Mouse (Mus musculus) layer of hippocampus, adult 8-10 months (tissue): Measurements from ENCODE around the gene Ccnl2. TPM values are rescaled to one million over a fixed set of nuclear protein-coding genes. Genes with fewer than 3 reads are reported as not detected.
"Not testable (repeated sequence)": the region's sequence is repeated elsewhere in the genome, so short reads cannot be mapped to it uniquely, and the experiment has no call there.

ENCODE experiments used
- DNase-seq, 2 experiments: peaks; one replicate each; pipeline ENCODE4 v3.0.0; 2022; ENCODE audit warnings: low spot score in 2 of 2
- total RNA-seq, 4 experiments: library from RNA; stranded (reverse); gene quantifications; 2 replicates each; pipeline ENCODE4 v1.2.4; 2022

The Ccnl2 gene
- total RNA-seq: 100 to 1,000 TPM in 1 of 4 experiments, 10 to 100 TPM in 3; 69.6 to 104 (median 79.7) TPM

DNA sequence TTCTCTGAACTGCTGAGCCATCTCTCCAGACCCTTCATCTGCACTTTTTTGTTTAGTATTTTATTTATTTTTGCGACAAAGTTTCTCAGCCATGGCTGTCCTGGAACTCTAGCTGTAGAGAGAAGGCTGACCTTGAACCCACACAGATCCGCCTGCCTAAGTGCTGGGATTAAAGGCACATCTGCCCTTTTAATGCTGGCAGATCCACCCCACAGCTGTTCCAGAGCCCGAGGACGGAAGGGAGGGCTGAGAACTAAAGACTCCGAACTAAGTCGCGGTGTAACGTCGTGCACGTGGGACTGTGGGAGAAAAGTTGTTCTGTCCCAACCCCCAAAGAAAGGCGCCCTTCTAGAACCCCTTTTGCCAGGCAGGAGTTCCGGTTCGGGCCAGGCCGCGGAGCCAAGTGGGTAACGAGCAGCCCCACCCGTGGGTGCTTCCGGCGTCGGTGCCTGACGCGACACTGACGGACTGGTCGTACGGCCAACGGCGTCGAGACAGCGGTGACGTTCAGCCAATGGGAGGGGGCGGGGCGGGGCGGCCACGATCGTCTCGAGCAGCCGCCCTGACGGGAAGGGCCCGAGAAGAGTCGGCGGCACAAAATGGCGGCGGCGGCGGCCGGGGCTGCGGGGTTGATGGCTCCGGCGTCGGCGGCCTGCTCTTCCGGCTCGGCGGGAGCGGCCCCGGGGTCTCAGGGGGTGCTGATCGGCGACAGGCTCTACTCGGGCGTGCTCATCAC is at the start of gene Ccnl2:
Ccnl2 (plus strand) TSS at position 561 of the 736 bp plus-strand sequence.
- peak; percentile 90 to 91 for DNase-seq

DNA sequence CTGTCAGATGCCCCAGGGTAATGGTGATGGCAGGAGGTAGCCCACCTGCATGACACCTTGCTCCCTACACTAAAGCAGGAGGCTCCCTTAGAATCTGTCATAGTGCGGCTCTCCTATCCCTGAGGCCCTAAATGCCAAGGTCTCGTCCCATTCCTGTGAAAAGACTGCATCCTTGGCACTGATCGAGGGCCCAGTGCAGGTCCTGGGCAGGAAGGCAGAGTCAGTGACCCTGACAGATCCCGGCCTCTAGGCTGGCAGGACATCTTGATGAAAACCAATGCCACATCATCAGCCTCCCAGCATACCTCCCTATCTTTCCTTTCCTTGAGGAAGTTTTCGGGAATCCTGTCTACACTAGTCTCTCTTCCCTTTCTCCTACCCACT is 42.8 kb upstream of the Ccnl2 start:
- no peak for DNase-seq

GRCm38 (mm10) chr4:155769880-155770512 is 42.3 kb upstream of the Ccnl2 start:
- peak; percentile 74 to 90 for DNase-seq

DNA sequence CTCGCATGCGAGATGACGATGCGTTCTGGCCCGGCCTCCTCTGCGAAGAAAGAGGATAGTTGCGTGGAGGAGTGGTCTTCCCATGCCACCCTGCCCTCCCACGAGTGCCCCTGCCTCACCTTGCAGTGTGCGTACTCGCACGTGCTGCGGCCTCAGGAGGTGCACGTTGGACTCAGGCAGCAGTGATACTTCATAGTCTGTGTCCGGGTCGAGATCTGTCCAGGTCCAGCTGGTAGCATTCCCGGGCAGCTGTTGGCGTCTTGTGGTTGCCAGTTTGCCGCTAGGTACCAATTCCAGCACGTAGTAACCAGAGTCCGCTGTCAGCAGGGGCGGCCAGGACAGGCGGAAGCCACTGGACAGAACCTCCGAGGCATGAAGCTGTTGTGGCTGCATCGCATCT is 41.7 kb upstream of the Ccnl2 start:
- no peak for DNase-seq

GRCm38 (mm10) chr4:155771706-155772105 is 40.6 kb upstream of the Ccnl2 start:
- DNase-seq: no peak

DNA sequence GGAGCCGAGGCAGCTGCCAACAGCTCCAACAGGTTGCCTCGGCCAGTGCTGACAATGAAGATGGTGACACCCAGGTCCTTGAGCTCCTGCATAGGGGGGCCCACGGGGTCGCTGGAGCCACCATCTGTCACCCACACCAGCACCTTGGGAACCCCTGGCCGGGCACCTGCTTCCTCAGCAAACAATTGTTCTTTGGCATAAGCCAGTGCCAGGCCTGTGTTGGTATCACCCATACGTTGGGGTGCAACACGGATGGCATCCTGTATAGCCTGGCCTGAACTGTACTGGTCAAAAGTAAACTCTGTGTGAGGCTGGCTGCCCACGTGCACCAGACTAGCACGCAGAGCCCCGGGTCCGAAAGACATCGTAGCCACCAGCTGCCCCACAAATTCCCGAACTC is 39.5 kb upstream of the Ccnl2 start:
- no peak for DNase-seq

DNA sequence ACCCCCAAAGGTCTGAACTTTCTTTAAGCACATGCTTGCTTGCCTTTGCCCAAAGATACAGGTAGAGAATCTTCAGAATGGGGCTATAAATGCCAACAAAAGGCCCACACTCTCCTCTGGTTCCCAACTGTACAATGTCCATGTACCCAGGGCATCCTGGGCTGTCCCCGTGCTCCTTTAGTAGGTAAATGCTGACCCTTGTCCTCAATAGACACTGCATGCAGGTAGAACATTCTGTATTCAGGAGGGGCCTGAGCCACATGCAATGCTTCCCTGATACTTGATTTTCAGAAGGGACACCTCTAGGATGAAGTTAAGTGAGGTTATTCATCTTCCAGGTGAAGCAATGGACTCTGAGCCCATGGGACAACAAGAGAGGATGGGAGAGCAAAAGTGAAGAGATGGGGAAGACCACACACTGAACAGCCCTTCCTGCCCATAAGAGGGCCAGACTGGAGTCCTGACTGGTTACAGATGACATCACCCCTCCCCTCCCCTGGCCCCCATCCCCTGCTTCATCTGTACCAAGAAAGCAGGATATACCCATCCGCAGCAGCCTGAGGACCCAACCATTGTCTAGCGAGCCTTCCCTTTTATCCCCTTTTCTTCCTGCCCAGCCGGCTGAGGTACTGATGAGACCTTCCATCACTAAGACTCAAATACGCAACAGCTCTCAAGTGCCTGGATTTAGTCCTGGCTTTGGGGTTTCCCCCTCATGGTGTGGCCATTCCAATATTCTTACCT is 38.8 kb upstream of the Ccnl2 start:
- DNase-seq: no peak

- peak; percentile 78 to 82 for DNase-seq
Measured at GRCm38 (mm10) chr4:155774280-155774754, 38.0 kb upstream of the Ccnl2 start, which contains the start of gene Vwa1. TSS of gene Vwa1 (minus strand) at chr4:155774698.

DNA sequence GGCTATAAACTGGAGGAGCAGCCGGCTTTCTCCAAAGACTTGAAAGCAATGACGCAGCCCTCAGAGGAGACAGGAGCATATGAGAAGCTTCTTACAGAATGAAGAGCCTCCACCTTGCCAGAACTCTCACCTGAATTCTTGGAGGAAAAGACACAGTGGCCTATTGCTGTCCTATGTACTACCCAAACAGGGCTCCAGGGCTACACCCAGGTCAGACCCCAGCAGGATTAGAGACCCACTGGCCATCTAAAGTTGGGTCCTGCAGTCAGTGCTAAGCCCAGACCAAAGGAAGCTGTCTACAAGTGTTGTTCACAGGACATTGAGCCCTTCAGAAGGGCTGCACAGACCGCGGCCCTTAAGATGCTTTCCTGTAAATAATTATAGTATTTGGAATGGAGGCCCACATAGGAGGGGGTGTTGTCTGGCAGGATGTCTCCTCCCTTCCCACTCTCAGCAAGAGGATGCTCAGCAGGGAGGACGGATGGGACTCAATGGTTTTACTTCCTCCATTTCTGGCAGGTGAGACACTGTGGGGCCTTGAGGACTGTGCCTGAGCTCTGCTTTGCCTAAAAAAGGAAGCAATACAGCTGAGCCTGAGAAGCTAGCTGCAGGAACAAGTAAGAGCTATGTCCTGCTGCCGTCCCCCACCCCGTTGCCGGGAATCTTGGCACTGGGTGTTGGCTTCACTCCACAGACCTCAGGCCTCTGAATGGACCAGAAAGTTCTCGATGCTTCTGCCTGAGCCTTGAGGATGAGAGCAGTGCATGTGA is 37.1 kb upstream of the Ccnl2 start:
- peak; percentile 52 to 68 for DNase-seq

DNA sequence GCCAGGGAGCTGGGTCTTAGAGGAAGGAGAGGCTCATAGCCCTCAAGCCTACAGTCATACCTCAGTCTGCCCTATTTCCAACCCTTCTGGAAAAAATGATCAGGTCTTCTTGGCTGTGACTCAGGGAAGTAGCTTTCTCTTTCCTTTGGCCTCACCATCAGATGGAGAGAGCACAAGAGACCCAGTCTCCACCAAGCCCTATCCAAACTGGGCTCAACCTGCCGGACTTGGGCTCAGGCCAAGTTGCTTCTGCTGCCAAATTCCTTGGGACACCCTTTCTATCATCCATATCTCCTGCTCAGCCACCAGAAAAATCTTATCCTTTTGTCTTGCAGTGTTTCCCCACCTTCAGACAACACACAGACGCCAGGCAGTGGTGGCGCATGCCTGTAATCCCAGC is 36.4 kb upstream of the Ccnl2 start:
- peak in 1 of 2 experiments; percentile 28 for DNase-seq

DNA sequence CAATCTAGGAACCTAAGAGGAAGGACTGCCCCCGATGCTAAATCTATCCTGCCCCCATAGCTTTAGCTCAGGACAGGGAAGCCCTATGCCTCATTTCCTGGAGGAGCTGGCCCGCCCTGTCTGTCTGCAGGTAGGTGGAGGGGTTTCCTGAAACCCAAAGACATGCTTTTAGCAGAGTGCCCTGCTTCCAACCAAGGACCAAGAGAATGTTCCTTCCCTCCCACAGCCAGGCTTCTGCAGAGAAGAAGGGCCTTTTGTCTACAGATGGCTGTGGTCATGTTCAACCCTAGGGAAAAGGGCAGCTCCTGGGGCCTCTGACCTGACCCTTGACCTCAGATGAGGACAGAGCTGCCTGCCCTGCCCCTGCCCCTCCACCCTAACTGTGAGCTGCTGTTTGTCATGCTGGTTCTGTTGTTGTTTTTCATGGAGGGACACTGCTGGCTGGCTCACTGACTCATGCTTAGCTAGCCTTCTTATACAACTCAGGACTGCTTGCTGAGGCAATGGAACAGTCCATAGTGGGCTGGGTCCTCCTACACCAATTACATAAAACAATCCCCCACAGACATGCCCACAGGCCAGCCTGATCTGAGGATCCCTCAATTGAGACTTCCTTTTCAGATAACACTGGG is 35.5 kb upstream of the Ccnl2 start:
- DNase-seq: peak; percentile 43 to 46

DNA sequence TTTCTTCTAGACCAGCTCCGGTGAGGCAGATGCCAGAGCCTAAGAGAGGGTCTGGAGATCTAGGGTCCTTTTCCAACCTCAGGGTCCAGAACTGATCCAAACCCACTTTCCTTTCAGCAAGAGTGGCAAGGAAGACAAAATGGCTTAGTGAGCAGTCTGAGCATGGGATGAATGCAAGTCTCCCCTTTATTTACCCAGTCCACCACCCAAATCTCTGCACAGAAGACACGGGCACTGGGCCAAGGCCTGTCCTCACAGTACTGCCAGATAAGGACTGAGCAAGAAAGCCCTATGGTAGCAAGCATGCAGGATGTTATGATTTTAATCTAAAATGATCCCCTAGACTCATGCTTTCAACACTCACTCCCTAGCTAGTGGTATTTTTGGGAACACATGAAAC is 34.5 kb upstream of the Ccnl2 start:
- DNase-seq: no peak

DNA sequence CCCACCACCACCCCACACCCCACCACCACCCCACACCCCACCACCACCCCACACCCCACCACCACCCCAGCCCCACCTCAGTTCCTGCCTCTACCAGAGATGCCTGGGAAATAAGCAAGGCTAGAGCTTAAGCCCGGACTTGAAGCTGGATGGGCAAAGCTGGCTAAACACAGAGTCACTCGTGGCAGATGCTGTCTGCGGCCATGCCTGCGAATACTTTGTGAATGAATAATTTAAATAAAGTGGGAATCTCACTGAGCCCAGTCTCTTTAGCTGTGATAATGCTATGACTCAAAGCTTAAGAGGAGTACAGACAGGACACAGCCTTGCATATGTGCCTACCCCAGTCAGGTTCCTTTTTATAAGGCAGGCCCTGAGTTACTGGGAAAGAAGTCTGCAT is 32.8 kb upstream of the Ccnl2 start:
- no peak for DNase-seq

DNA sequence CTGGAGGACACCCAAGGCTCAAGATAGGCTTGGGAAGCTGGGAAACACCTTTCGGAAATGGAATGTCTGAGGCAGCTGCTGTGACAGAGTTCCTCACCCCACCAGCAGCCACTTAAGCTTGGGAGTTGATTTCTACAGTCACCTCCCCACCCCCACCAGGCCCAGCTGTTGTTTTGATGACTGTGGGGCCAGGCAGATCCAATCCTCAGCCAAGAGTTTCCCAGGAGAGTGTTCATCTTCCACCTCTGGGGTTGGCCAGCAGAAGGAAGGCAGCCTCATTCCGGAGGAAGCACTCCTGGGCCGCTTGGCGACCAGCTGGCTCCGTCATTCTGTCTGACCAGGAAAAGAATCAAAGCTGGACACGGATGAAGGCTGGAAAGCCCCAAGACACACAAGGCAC is 31.4 kb upstream of the Ccnl2 start:
- DNase-seq: no peak

GRCm38 (mm10) chr4:155783486-155784080 is 28.7 kb upstream of the Ccnl2 start:
- no peak for DNase-seq

GRCm38 (mm10) chr4:155784081-155784701 is 28.1 kb upstream of the Ccnl2 start:
- DNase-seq: peak; percentile 68 to 72

DNA sequence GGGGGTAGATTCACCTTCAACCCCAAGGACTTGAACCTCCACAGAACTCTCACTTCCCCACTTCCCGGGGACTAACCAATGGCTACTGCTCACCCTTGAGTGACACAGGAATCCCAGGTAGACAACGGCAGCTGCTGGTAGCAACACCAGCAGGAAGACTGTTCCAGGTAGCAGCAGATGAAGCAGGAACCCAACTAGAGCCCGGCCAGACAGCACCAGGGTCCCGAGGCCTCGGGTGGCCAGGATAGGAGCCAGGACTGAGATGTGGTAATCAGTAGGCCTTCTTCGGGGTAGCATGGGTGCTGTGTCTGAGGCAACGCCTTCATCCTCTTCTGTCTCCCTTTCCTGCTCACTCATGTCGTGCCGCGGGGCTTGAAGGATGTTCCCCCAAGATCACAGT is 27.0 kb upstream of the Ccnl2 start:
- DNase-seq: no peak

DNA sequence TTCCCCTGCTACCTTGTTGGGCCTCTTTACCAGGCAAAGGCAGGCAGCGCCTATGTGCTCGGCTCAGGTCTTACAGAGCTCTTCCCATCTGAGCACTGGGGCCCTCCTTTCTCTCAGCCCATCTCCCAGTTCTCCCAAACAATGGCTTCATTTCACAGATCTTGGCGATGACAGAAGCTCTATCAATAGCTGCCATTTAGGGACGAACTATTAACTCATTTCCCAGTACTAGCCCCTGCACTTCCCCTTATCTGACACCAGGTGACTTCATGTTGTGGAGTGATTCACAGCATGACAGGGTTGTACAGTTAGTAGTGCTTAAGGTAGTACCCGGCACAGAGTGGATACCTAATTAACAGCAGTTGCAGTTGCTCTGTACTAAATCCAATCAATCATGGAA is 26.5 kb upstream of the Ccnl2 start, which contains the start of gene Tmem88b:
Tmem88b (minus strand) TSS at position 56 of the 400 bp plus-strand sequence.
- no peak for DNase-seq

- DNase-seq: no peak
Measured at GRCm38 (mm10) chr4:155788300-155788699, 24.0 kb upstream of the Ccnl2 start.

GRCm38 (mm10) chr4:155788833-155789232 is 23.5 kb upstream of the Ccnl2 start:
- not testable (repeated sequence) for DNase-seq
